ENCODE assay signal across 7 mouse cellular contexts in the genomic region with DNA sequence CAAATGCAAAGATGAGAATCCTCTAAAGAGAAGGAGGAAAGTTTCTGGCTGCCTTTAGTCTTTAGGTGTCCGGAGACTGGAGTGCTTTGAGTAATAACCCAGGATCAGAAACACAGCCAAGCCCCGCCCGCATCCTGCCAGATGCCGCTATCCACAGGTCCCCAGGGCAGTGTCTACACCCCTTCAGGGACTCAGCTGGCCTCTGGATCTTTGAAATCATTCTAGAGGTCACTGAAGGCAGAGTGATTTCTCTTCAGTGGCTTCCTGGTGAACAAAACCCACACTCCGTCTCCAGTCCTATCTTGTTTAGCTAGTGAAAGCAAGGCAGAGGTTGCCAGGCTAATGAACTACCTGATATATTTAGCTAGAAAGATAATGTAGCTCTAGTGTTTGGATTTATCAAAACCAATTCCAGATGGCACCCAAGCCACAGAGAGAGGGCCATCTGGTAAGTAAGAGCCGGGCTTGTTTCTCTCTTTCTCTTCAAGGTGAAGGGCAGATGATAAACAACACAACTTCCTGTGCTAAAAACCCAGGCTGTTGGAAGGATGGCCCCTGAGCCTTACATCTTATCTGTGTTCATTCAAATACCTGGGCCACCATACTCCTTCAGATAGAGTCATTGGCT. TPM values are rescaled to one million over a fixed set of nuclear protein-coding genes. Genes with fewer than 3 reads are reported as not detected.
A peak's percentile ranks its signal among the peaks of the same experiment; 100 is the strongest.
DNase-seq lines count a peak whose midpoint lies in the region; ATAC-seq lines count a peak whose summit lies in the region.

No protein-coding gene starts in this region.

- no peaks in the 10 kb centered on the region for H3K27me3 ChIP-seq in heart, embryonic 16.5 days (ENCODE audit: control insufficient read depth, insufficient read depth, low read length)
- no peaks in the 10 kb centered on the region for H3K27me3 ChIP-seq in limb, embryonic 11.5 days (ENCODE audit: control insufficient read depth, insufficient read depth, low read length)
- H3K27me3 ChIP-seq in neural tube, embryonic 13.5 days = no peaks in the 10 kb centered on the region

- peaks cover 35% of the 10 kb centered on the region for H3K4me1 ChIP-seq in heart, embryonic 16.5 days (ENCODE audit: control insufficient read depth, insufficient read depth, low read length)
- peaks cover 27% of the 10 kb centered on the region for H3K4me1 ChIP-seq in limb, embryonic 11.5 days (ENCODE audit: control insufficient read depth, insufficient read depth, low read length)
- H3K4me1 ChIP-seq in neural tube, embryonic 13.5 days (replicated peaks) = peaks cover 32% of the 10 kb centered on the region

- peak; percentile 70 for ATAC-seq in heart, embryonic 16.5 days (replicated peaks; ENCODE audit: extremely low read depth, insufficient read depth, low FRiP score)
- ATAC-seq in limb, embryonic 11.5 days (ENCODE audit: insufficient number of reproducible peaks, low FRiP score, low TSS enrichment, low read depth) = no peak
- no peak for ATAC-seq in neural tube, embryonic 13.5 days (ENCODE audit: low read depth)

- no peaks in the 10 kb centered on the region for H3K9me3 ChIP-seq in heart, embryonic 16.5 days (replicated peaks; ENCODE audit: control insufficient read depth, low read length)
- H3K9me3 ChIP-seq in limb, embryonic 11.5 days (ENCODE audit: control insufficient read depth, low read length) = no peaks in the 10 kb centered on the region
- no peaks in the 10 kb centered on the region for H3K9me3 ChIP-seq in neural tube, embryonic 13.5 days

- peak overlapping the region; percentile 42 for H3K4me2 ChIP-seq in heart, embryonic 16.5 days (ENCODE audit: low read depth, low read length)
- no peak overlapping the region for H3K4me2 ChIP-seq in limb, embryonic 11.5 days (ENCODE audit: low read depth, severe bottlenecking)
- no peak overlapping the region for H3K4me2 ChIP-seq in neural tube, embryonic 13.5 days

- DNase-seq in adrenal gland, postnatal 36 days = peak; percentile 76 to 83
- peak; percentile 72 for DNase-seq in embryo, embryonic 10.5 days (ENCODE audit: low spot score)
- peak; percentile 71 for DNase-seq in limb, embryonic 11.5 days (ENCODE audit: low spot score)
- DNase-seq in layer of hippocampus, adult 9-11 months = no peak
- no peak for DNase-seq in testis, postnatal 14 days (ENCODE audit: low spot score)

- H3K36me3 ChIP-seq in heart, embryonic 16.5 days (ENCODE audit: control insufficient read depth, insufficient read depth) = no peaks in the 10 kb centered on the region
- no peaks in the 10 kb centered on the region for H3K36me3 ChIP-seq in limb, embryonic 11.5 days (ENCODE audit: control insufficient read depth, insufficient read depth, low read length)
- H3K36me3 ChIP-seq in neural tube, embryonic 13.5 days = no peaks in the 10 kb centered on the region

- no peak overlapping the region for H3K4me3 ChIP-seq in heart, embryonic 16.5 days (ENCODE audit: low read length)
- no peak overlapping the region for H3K4me3 ChIP-seq in limb, embryonic 11.5 days (ENCODE audit: low read depth, low read length)
- H3K4me3 ChIP-seq in neural tube, embryonic 13.5 days = no peak overlapping the region

- WGBS in heart, embryonic 16.5 days = 13% methylated on average over 6 of the region's 6 CpGs
- 6% methylated on average over 6 of the region's 6 CpGs for WGBS in limb, embryonic 11.5 days
- 27% methylated on average over 6 of the region's 6 CpGs for WGBS in neural tube, embryonic 13.5 days

- peak overlapping the region; percentile 26; the same call in 1 of the 2 replicates for H3K9ac ChIP-seq in heart, embryonic 16.5 days (ENCODE audit: low read length)
- H3K9ac ChIP-seq in limb, embryonic 11.5 days (ENCODE audit: low read length) = no peak overlapping the region; the same call in 1 of the 2 replicates
- H3K9ac ChIP-seq in neural tube, embryonic 13.5 days = no peak overlapping the region

- peak overlapping the region; percentile 88 for H3K27ac ChIP-seq in heart, embryonic 16.5 days (ENCODE audit: low read length)
- H3K27ac ChIP-seq in limb, embryonic 11.5 days (replicated peaks; ENCODE audit: low read depth, low read length) = peak overlapping the region; percentile 9; the same call in 1 of the 2 replicates
- 0 out of 2 replicates have a peak overlapping the region, but pooled peaks have one; percentile 1 for H3K27ac ChIP-seq in neural tube, embryonic 13.5 days (replicated peaks)

RNA-seq across cellular contexts. Expression of a gene that starts 32.6 kb away (rescaled TPM):
- 100 to 1,000 TPM in 1 of 2 experiments, 10 to 100 TPM in 1; 93.6 to 114 TPM for total RNA-seq in adrenal gland, postnatal 36 days (2021)
- polyA plus RNA-seq in heart, embryonic 16.5 days (2015; fragmentation: Nextera tagmentation; extraction: Ambion mirVana) = 14.7 and 23.8 TPM in 2 replicates
- polyA plus RNA-seq in limb, embryonic 11.5 days (2014; fragmentation: Nextera tagmentation; extraction: Ambion mirVana) = 38.0 and 43.7 TPM in 2 replicates
- polyA plus RNA-seq in neural tube, embryonic 13.5 days (2015; fragmentation: Nextera tagmentation; extraction: Ambion mirVana) = 49.0 and 56.3 TPM in 2 replicates

Comparison
In these comparisons a context has a peak if more than half of its experiments do, and no peak if none do; other contexts are left out.
1. DNase-seq: peak in adrenal gland, postnatal 36 days (2 of 2), embryo, embryonic 10.5 days (single experiment) and limb, embryonic 11.5 days (single experiment); none in layer of hippocampus, adult 9-11 months (single experiment) and testis, postnatal 14 days (single experiment).
2. H3K27ac ChIP-seq: peak in every context shown above with its lines; median percentile 88 in heart, embryonic 16.5 days; 9 in limb, embryonic 11.5 days; 1 in neural tube, embryonic 13.5 days.